Mouse (Mus musculus): ENCODE measurements around the gene Nkain1. TPM values are rescaled to one million over a fixed set of nuclear protein-coding genes. Genes with fewer than 3 reads are reported as not detected.
A peak's percentile ranks its signal among the peaks of the same experiment; 100 is the strongest.

Gene Nkain1
- total and polyA plus RNA-seq, 3 experiments = 5.6 to 16.7 (median 7.0) TPM

GRCm38 (mm10) chr4:130563820-130564219 is 10.2 kb downstream of the Nkain1 start:
- Histone ChIP-seq H3K79me2 (replicated peaks; ENCODE audit: control insufficient read depth, insufficient read depth, low read length) (no peaks in the 10 kb centered on the region), H3K36me3 (ENCODE audit: control insufficient read depth, insufficient read depth, low read length) (no peaks in the 10 kb centered on the region), H3K27me3 (ENCODE audit: control insufficient read depth, insufficient read depth, low read length) (no peaks in the 10 kb centered on the region), H3K27ac (no peak overlapping the region), H3K4me1 (ENCODE audit: control insufficient read depth, insufficient read depth, low read length) (no peaks in the 10 kb centered on the region), H3K9ac (ENCODE audit: low read depth, low read length) (no peak overlapping the region), H3K4me3 (no peak overlapping the region)
- DNase-seq = no peak
- no peak for TF ChIP-seq CTCF (IDR thresholded peaks at IDR 0.05)
- TF ChIP-seq EP300 (IDR thresholded peaks at IDR 0.05; ENCODE audit: insufficient read depth, low read depth, low read length) = no peak
- no peak for TF ChIP-seq POLR2A (IDR thresholded peaks at IDR 0.05; ENCODE audit: insufficient read depth, low read depth, low read length)
- intact Hi-C loops (cut with DNase I) = no loop called here
- WGBS = 87% methylated on average over 8 of the region's 8 CpGs

- intact Hi-C loops (cut with DNase I) = no loop called here
- TF ChIP-seq CTCF (IDR thresholded peaks at IDR 0.05) = no peak
- no peak for TF ChIP-seq POLR2A (IDR thresholded peaks at IDR 0.05; ENCODE audit: insufficient read depth, low read depth, low read length)
- no peak for TF ChIP-seq EP300 (IDR thresholded peaks at IDR 0.05; ENCODE audit: insufficient read depth, low read depth, low read length)
- Histone ChIP-seq H3K9ac (ENCODE audit: low read depth, low read length) (no peak overlapping the region), H3K79me2 (replicated peaks; ENCODE audit: control insufficient read depth, insufficient read depth, low read length) (no peaks in the 10 kb centered on the region), H3K4me3 (no peak overlapping the region), H3K36me3 (ENCODE audit: control insufficient read depth, insufficient read depth, low read length) (no peaks in the 10 kb centered on the region), H3K27ac (no peak overlapping the region), H3K27me3 (ENCODE audit: control insufficient read depth, insufficient read depth, low read length) (no peaks in the 10 kb centered on the region), H3K4me1 (ENCODE audit: control insufficient read depth, insufficient read depth, low read length) (no peaks in the 10 kb centered on the region)
- WGBS = 81% methylated on average over 9 of the region's 9 CpGs
- DNase-seq = no peak
These were observed 10.7 kb downstream of the Nkain1 start for GRCm38 (mm10) chr4:130563260-130563756.

DNA sequence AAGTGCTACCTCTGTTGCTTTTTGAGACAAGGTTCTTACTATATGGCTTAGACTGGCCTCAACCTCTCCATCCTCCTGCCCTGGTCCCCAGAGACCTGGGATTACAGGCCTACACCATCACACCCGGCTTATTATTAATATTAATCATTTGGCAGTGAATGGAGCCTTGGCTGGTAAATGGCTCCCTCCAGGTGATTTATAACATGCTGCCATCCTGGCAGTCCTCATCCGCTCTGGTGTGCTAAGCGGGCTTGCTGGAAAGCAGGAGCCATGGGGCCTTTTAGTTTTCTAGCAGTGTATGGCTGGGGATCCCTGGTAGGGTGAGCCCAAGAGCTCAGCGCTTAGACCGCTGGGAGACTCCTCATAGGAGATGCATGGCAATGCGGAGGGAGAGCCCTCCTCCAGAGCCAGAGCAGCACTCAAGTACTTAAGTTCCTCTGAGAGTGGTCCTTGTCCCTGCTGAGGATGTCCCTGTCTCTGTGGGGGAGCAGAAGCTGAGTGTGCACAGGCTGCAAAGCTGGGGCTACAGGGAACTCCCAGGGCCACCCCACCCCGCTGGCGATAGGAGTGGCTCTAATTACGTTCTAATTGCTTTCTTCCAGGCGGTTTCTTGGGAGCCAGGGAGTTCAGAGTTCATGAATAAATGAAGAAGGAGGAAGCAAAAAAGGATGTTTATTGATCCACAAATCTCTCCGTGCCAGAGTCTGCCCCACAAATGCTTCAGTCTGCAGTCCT is 13.2 kb downstream of the Nkain1 start:
- no peak for TF ChIP-seq EP300 (IDR thresholded peaks at IDR 0.05; ENCODE audit: insufficient read depth, low read depth, low read length)
- no peak for TF ChIP-seq POLR2A (IDR thresholded peaks at IDR 0.05; ENCODE audit: insufficient read depth, low read depth, low read length)
- no peak for TF ChIP-seq CTCF (IDR thresholded peaks at IDR 0.05)
- H3K79me2 ChIP-seq (replicated peaks; ENCODE audit: control insufficient read depth, insufficient read depth, low read length) = no peaks in the 10 kb centered on the region
- no peak overlapping the region for H3K9ac ChIP-seq (ENCODE audit: low read depth, low read length)
- H3K27me3 ChIP-seq (ENCODE audit: control insufficient read depth, insufficient read depth, low read length) = no peaks in the 10 kb centered on the region
- no peak for DNase-seq
- H3K36me3 ChIP-seq (ENCODE audit: control insufficient read depth, insufficient read depth, low read length) = no peaks in the 10 kb centered on the region
- H3K27ac ChIP-seq = no peak overlapping the region
- no peaks in the 10 kb centered on the region for H3K4me1 ChIP-seq (ENCODE audit: control insufficient read depth, insufficient read depth, low read length)
- 72% methylated on average over 11 of the region's 11 CpGs for WGBS
- H3K4me3 ChIP-seq = no peak overlapping the region
- intact Hi-C loops (cut with DNase I) = no loop called here

DNA sequence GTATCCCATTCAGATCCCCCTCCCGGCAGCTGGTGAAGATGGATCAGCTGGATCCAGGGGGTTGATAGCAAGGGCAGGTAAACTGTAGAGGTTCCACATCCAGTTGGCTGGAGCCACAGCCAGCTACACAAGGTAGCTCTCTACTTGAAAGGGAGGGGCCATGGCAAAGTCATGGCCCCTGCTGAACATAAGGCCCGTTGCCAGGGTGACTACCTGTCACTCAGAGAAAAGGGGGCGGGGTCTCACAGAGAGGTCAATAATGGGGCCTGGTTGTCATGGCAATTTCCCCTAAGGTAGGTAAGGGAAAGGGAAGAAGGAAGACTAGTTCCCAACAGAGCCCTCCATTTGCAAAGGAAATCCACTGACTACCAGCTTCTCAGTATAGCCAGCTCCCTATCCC is 14.8 kb downstream of the Nkain1 start:
- Histone ChIP-seq H3K27ac (no peak overlapping the region), H3K36me3 (ENCODE audit: control insufficient read depth, insufficient read depth, low read length) (no peaks in the 10 kb centered on the region), H3K79me2 (replicated peaks; ENCODE audit: control insufficient read depth, insufficient read depth, low read length) (no peaks in the 10 kb centered on the region), H3K27me3 (ENCODE audit: control insufficient read depth, insufficient read depth, low read length) (no peaks in the 10 kb centered on the region), H3K9ac (ENCODE audit: low read depth, low read length) (no peak overlapping the region), H3K4me3 (no peak overlapping the region), H3K4me1 (ENCODE audit: control insufficient read depth, insufficient read depth, low read length) (no peaks in the 10 kb centered on the region)
- 95% methylated on average over 3 of the region's 3 CpGs for WGBS
- intact Hi-C loops (cut with DNase I) = no loop called here
- no peak for TF ChIP-seq EP300 (IDR thresholded peaks at IDR 0.05; ENCODE audit: insufficient read depth, low read depth, low read length)
- TF ChIP-seq CTCF (IDR thresholded peaks at IDR 0.05) = no peak
- no peak for TF ChIP-seq POLR2A (IDR thresholded peaks at IDR 0.05; ENCODE audit: insufficient read depth, low read depth, low read length)
- no peak for DNase-seq

- Histone ChIP-seq H3K79me2 (replicated peaks; ENCODE audit: control insufficient read depth, insufficient read depth, low read length) (no peaks in the 10 kb centered on the region), H3K4me1 (ENCODE audit: control insufficient read depth, insufficient read depth, low read length) (no peaks in the 10 kb centered on the region), H3K27me3 (ENCODE audit: control insufficient read depth, insufficient read depth, low read length) (no peaks in the 10 kb centered on the region), H3K27ac (no peak overlapping the region), H3K4me3 (no peak overlapping the region), H3K9ac (ENCODE audit: low read depth, low read length) (no peak overlapping the region), H3K36me3 (ENCODE audit: control insufficient read depth, insufficient read depth, low read length) (no peaks in the 10 kb centered on the region)
- intact Hi-C loops (cut with DNase I) = no loop called here
- TF ChIP-seq POLR2A (IDR thresholded peaks at IDR 0.05; ENCODE audit: insufficient read depth, low read depth, low read length) = no peak
- no peak for TF ChIP-seq CTCF (IDR thresholded peaks at IDR 0.05)
- peak; percentile 90 for TF ChIP-seq EP300 (IDR thresholded peaks at IDR 0.05; ENCODE audit: insufficient read depth, low read depth, low read length)
- 62% methylated on average over 12 of the region's 12 CpGs for WGBS
- DNase-seq = peak; percentile 59 to 76
These were observed 16.1 kb downstream of the Nkain1 start for GRCm38 (mm10) chr4:130557852-130558251.

DNA sequence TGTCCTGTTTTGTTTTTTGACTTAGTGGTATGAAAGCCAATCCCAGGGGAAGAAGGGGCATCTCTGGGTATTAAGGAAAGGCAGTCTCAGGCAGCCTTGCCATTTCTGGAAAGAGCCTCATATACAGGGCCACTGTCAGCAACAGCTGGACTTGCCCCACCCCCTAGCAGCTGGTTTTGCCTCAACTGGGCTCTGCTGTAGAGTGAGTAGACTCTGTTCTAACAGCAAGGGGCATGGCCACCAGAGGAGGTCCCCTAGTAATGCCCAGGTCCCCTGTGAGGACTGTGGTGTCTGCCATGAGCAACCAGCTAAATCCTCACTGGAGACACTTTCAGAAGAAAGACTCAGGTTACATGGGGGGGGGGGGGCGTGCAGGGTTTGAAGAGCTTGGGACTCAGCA is 17.0 kb downstream of the Nkain1 start:
- no peak for TF ChIP-seq CTCF (IDR thresholded peaks at IDR 0.05)
- TF ChIP-seq EP300 (IDR thresholded peaks at IDR 0.05; ENCODE audit: insufficient read depth, low read depth, low read length) = no peak
- no peak for TF ChIP-seq POLR2A (IDR thresholded peaks at IDR 0.05; ENCODE audit: insufficient read depth, low read depth, low read length)
- no peak overlapping the region for H3K27ac ChIP-seq
- no peaks in the 10 kb centered on the region for H3K4me1 ChIP-seq (ENCODE audit: control insufficient read depth, insufficient read depth, low read length)
- no peaks in the 10 kb centered on the region for H3K36me3 ChIP-seq (ENCODE audit: control insufficient read depth, insufficient read depth, low read length)
- 75% methylated on average over 1 of the region's 1 CpGs for WGBS
- H3K79me2 ChIP-seq (replicated peaks; ENCODE audit: control insufficient read depth, insufficient read depth, low read length) = no peaks in the 10 kb centered on the region
- H3K9ac ChIP-seq (ENCODE audit: low read depth, low read length) = no peak overlapping the region
- DNase-seq = no peak
- intact Hi-C loops (cut with DNase I) = no loop called here
- no peak overlapping the region for H3K4me3 ChIP-seq
- H3K27me3 ChIP-seq (ENCODE audit: control insufficient read depth, insufficient read depth, low read length) = no peaks in the 10 kb centered on the region

All from heart, adult 2 months (tissue).